Mouse (Mus musculus): Measurements from ENCODE around the gene Spa17.

DNA sequence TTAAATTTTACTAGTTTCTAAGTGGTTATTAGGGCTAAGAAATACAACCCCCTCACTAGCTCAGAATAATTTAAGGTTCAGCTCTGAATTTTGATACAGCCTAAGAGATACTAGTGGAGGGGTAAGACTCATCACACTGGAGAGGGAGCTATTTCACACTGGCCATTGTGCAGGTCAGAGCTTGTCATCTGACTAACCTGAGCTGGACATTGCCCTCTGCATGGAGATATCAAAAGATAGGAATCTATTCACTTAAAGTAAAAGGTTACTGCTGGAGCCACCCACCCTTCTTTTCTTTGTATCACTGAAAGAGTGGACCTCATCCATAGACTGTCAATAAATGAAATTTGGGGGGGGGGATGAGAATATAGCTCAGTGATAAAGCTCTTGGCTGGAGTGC lies 794 bp upstream of the Spa17 start:
- TF ChIP-seq POLR2A (IDR thresholded peaks at IDR 0.05; ENCODE audit: control insufficient read depth, extremely low read depth, insufficient read depth, low read length, poor library complexity) = no peak
- no peak for TF ChIP-seq CTCF (IDR thresholded peaks at IDR 0.05; ENCODE audit: borderline replicate concordance, control insufficient read depth, extremely low read depth, insufficient read depth, low read length, poor library complexity)
